Mouse (Mus musculus) megakaryocyte, embryonic 14.5 days (primary cell): ENCODE measurements around the gene Dab2ip.

ENCODE experiments used
- FLI1 ChIP-seq: IDR thresholded peaks from 2 replicates; pipeline ENCODE4 v1.6.1; 2012; ENCODE audit warnings: low read length, inconsistent platforms, mixed read lengths
- GATA1 ChIP-seq: IDR thresholded peaks from 3 replicates; pipeline ENCODE4 v1.6.1; 2012; ENCODE audit warnings: mixed read lengths, low read length, inconsistent platforms, borderline replicate concordance

- TF ChIP-seq GATA1 (no peak), FLI1 (no peak)
These were observed 45.8 kb upstream of the Dab2ip start for GRCm38 (mm10) chr2:35512226-35512625.
